Mouse (Mus musculus): Measurements from ENCODE around the gene Serp2. TPM values are rescaled to one million over a fixed set of nuclear protein-coding genes. Genes with fewer than 3 reads are reported as not detected.

The Serp2 gene
- polyA plus RNA-seq, 2 experiments: 14.3 to 14.7 TPM

DNA sequence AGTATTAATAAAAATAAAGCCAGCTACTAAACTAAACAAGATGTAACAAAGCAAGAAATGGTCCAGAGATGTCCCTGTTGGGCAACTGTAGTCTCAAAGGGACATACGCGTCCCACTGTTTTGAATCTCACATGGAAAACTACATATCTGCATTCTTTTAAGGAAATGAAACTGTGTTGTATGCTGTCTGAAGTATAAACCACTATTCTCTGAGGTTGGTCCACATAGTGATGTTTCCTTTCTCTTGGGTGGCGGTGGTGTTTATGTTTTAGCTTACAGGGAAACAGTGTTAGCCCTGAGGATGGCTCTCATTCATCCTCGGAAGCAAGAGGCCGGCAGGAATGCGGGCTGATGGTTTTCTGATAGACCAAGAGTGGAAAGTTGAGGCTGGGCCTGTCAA is 12.6 kb downstream of the Serp2 start:
- H3K27me3 ChIP-seq (ENCODE audit: control insufficient read depth, insufficient read depth, low read length): no peaks in the 10 kb centered on the region
- ATAC-seq (ENCODE audit: low FRiP score, low read depth) (no peak), DNase-seq (ENCODE audit: low spot score) (no peak)
- no peak overlapping the region for H3K4me2 ChIP-seq (replicated peaks; ENCODE audit: low read depth, low read length, severe bottlenecking)
- no peaks in the 10 kb centered on the region for H3K4me1 ChIP-seq (ENCODE audit: control insufficient read depth, insufficient read depth, low read length)
- no peak overlapping the region for H3K9ac ChIP-seq (ENCODE audit: low read depth, low read length, severe bottlenecking)
- WGBS: 81% methylated on average over 6 of the region's 6 CpGs
- H3K36me3 ChIP-seq (ENCODE audit: control insufficient read depth, insufficient read depth, low read length): no peaks in the 10 kb centered on the region
- no peak overlapping the region for H3K27ac ChIP-seq (replicated peaks; ENCODE audit: low read depth, low read length)
- no peaks in the 10 kb centered on the region for H3K9me3 ChIP-seq (ENCODE audit: control insufficient read depth, low read length)
- no peak for TF ChIP-seq POLR2A (IDR thresholded peaks at IDR 0.05; ENCODE audit: borderline replicate concordance, extremely low read depth, insufficient read depth, insufficient read length)
- no peak overlapping the region for H3K4me3 ChIP-seq (replicated peaks; ENCODE audit: low read length)

DNA sequence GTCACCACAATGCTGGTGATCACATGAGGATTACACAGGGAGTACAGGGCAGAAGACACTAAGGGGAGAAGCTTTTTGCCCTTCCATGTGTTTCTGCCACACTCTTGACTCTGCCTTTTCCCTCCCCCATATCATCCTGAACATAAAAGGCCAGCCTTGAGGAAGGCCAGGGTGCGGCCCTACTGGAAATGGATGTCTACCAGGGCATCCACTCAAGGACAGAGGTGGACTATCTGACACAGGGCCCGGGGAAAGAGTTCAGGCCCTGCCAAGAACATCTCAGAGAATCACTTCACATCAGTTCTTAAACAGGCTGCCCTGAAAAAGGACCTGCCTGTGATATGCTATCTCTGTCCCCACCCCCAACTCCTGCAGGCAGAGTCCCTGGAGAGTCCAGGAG is 15.3 kb downstream of the Serp2 start:
- whole genome bisulfite sequencing: 75% methylated on average over 2 of the region's 2 CpGs
- ATAC-seq (ENCODE audit: low FRiP score, low read depth): no peak
- no peak overlapping the region for H3K4me2 ChIP-seq (replicated peaks; ENCODE audit: low read depth, low read length, severe bottlenecking)
- no peak for TF ChIP-seq POLR2A (IDR thresholded peaks at IDR 0.05; ENCODE audit: borderline replicate concordance, extremely low read depth, insufficient read depth, insufficient read length)
- no peak overlapping the region for H3K9ac ChIP-seq (ENCODE audit: low read depth, low read length, severe bottlenecking)
- H3K9me3 ChIP-seq (ENCODE audit: control insufficient read depth, low read length): no peaks in the 10 kb centered on the region
- no peaks in the 10 kb centered on the region for H3K36me3 ChIP-seq (ENCODE audit: control insufficient read depth, insufficient read depth, low read length)
- H3K4me1 ChIP-seq (ENCODE audit: control insufficient read depth, insufficient read depth, low read length): no peaks in the 10 kb centered on the region
- H3K4me3 ChIP-seq (replicated peaks; ENCODE audit: low read length): no peak overlapping the region
- no peak overlapping the region for H3K27ac ChIP-seq (replicated peaks; ENCODE audit: low read depth, low read length)
- no peak for DNase-seq (ENCODE audit: low spot score)
- no peaks in the 10 kb centered on the region for H3K27me3 ChIP-seq (ENCODE audit: control insufficient read depth, insufficient read depth, low read length)

DNA sequence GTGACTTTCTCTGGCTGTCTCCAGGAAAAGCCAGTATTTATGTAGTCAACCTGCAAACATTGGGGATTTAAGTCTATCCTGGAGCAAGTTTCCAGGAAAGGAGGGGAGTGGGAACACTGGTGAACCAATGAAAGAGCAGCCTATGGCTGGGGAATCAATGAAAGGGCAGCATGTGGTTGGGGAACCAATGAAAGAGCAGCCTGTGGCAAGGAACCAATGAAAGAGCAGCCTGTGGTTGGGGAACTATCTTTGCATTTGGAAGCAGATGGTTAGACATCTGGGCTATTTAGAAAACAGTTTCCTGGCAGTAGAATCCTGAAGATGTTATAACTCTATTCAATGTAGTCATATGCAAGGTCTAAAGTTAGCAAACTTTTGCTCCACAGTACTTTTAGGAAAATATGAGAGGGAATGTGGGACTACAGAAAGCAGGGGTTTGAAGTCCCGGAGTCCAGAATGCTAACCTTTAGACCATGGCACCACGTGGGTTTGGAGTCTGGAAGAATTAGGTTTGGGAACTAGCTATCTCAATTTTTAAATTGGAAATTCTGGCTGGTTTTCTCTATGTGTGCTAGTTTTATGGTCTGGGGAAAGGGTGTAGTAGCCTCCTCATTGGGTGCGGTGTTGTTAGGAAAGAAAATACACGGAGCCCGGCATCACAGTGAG is 16.6 kb downstream of the Serp2 start:
- Histone ChIP-seq H3K27me3 (ENCODE audit: control insufficient read depth, insufficient read depth, low read length) (no peaks in the 10 kb centered on the region), H3K27ac (replicated peaks; ENCODE audit: low read depth, low read length) (no peak overlapping the region), H3K4me3 (replicated peaks; ENCODE audit: low read length) (no peak overlapping the region), H3K9me3 (ENCODE audit: control insufficient read depth, low read length) (no peaks in the 10 kb centered on the region), H3K4me1 (ENCODE audit: control insufficient read depth, insufficient read depth, low read length) (no peaks in the 10 kb centered on the region), H3K4me2 (replicated peaks; ENCODE audit: low read depth, low read length, severe bottlenecking) (no peak overlapping the region), H3K36me3 (ENCODE audit: control insufficient read depth, insufficient read depth, low read length) (no peaks in the 10 kb centered on the region), H3K9ac (ENCODE audit: low read depth, low read length, severe bottlenecking) (no peak overlapping the region)
- ATAC-seq (ENCODE audit: low FRiP score, low read depth): no peak
- TF ChIP-seq POLR2A (IDR thresholded peaks at IDR 0.05; ENCODE audit: borderline replicate concordance, extremely low read depth, insufficient read depth, insufficient read length): no peak
- WGBS: 93% methylated on average over 5 of the region's 5 CpGs
- no peak for DNase-seq (ENCODE audit: low spot score)

DNA sequence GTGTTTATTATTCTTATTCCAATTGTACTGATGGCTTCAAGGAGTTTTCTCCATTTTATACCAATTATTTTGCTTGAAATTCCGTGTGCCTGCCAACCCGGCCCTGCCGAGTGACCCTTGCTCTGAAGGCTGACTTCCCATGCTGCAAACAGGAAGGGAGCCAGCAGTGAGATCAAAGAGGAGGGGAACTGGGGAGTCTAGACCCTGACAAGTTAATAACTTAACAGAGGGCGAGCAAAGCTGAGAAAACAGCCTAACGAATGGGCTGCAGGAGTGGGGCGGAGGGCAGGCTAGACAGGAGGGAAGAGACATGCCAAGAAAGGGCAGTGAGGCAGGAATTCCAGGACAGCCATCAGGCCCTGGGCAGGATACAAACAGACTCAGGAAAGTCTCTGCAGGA is 19.8 kb downstream of the Serp2 start:
- H3K27me3 ChIP-seq (ENCODE audit: control insufficient read depth, insufficient read depth, low read length): no peaks in the 10 kb centered on the region
- H3K4me3 ChIP-seq (replicated peaks; ENCODE audit: low read length): no peak overlapping the region
- H3K4me1 ChIP-seq (ENCODE audit: control insufficient read depth, insufficient read depth, low read length): peaks cover 15% of the 10 kb centered on the region
- no peak overlapping the region for H3K4me2 ChIP-seq (replicated peaks; ENCODE audit: low read depth, low read length, severe bottlenecking)
- no peaks in the 10 kb centered on the region for H3K36me3 ChIP-seq (ENCODE audit: control insufficient read depth, insufficient read depth, low read length)
- no peak for DNase-seq (ENCODE audit: low spot score)
- no peak overlapping the region for H3K27ac ChIP-seq (replicated peaks; ENCODE audit: low read depth, low read length)
- TF ChIP-seq POLR2A (IDR thresholded peaks at IDR 0.05; ENCODE audit: borderline replicate concordance, extremely low read depth, insufficient read depth, insufficient read length): no peak
- no peak for ATAC-seq (ENCODE audit: low FRiP score, low read depth)
- H3K9me3 ChIP-seq (ENCODE audit: control insufficient read depth, low read length): no peaks in the 10 kb centered on the region
- H3K9ac ChIP-seq (ENCODE audit: low read depth, low read length, severe bottlenecking): no peak overlapping the region
- WGBS: 15% methylated on average over 6 of the region's 6 CpGs

DNA sequence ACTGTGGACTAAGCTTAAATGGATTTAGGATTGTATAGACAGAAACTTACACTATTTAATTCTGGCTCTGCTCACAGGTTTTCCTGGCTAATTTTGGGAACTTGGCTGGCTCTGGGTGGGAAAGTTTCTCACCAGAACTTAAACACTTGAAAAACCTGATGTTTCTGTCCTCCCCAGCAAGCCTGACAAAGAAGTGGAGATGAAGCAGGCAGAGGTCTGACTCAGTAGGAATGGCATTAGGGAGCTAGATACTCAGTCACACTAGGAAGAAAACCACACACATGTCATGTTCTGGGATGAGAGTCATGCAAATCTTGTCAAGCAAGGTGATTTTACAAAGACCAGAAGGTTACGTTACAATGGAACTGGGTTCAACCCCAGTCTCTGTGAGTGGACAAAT is 21.6 kb downstream of the Serp2 start:
- Histone ChIP-seq H3K4me3 (replicated peaks; ENCODE audit: low read length) (no peak overlapping the region), H3K4me2 (replicated peaks; ENCODE audit: low read depth, low read length, severe bottlenecking) (no peak overlapping the region), H3K9ac (ENCODE audit: low read depth, low read length, severe bottlenecking) (no peak overlapping the region), H3K27ac (replicated peaks; ENCODE audit: low read depth, low read length) (no peak overlapping the region), H3K36me3 (ENCODE audit: control insufficient read depth, insufficient read depth, low read length) (no peaks in the 10 kb centered on the region), H3K27me3 (ENCODE audit: control insufficient read depth, insufficient read depth, low read length) (no peaks in the 10 kb centered on the region), H3K9me3 (ENCODE audit: control insufficient read depth, low read length) (no peaks in the 10 kb centered on the region), H3K4me1 (ENCODE audit: control insufficient read depth, insufficient read depth, low read length) (peaks cover 23% of the 10 kb centered on the region)
- TF ChIP-seq POLR2A (IDR thresholded peaks at IDR 0.05; ENCODE audit: borderline replicate concordance, extremely low read depth, insufficient read depth, insufficient read length): no peak
- WGBS: 75% methylated on average over 1 of the region's 1 CpGs
- no peak for DNase-seq (ENCODE audit: low spot score)
- ATAC-seq (ENCODE audit: low FRiP score, low read depth): no peak
